Mouse (Mus musculus) forebrain, postnatal 0 days (tissue): ENCODE measurements at regions not wholly inside any gene's neighbourhood (a gene's known extent, or its start where the extent isn't known, plus 50 kb on each side); places are given as distances from the start of the nearest gene placed in this dataset.

Experiments used
- ATAC-seq: fragments of 200-750 bp; cut with Nextera tagmentation; 2 replicates; pipeline ENCODE4 v1.8.0; 2017; ENCODE audit warnings: mild to moderate bottlenecking, moderate library complexity
- DNase-seq: peaks from one replicate; pipeline ENCODE4 v3.0.0-alpha.2; 2015
- H3K27ac ChIP-seq: fragments of 300-500 bp; sonication (generic); 2 replicates; pipeline ENCODE4 v1.5.1; 2014; ENCODE audit warnings: low read depth, mild to moderate bottlenecking, antibody characterized with exemption, low read length, moderate library complexity, mixed read lengths
- H3K27me3 ChIP-seq: fragments of 300-500 bp; sonication (generic); 2 replicates; pipeline ENCODE4 v1.6.1; 2014; ENCODE audit warnings: mild to moderate bottlenecking, low read length, mixed read lengths; ENCODE audit not compliant: insufficient read depth
- H3K36me3 ChIP-seq: fragments of 300-500 bp; sonication (generic); 2 replicates; pipeline ENCODE4 v1.6.1; 2014; ENCODE audit warnings: mild to moderate bottlenecking, moderate library complexity; ENCODE audit not compliant: insufficient read depth
- H3K4me1 ChIP-seq: fragments of 300-500 bp; sonication (generic); 2 replicates; pipeline ENCODE4 v1.6.1; 2014; ENCODE audit warnings: antibody characterized with exemption; ENCODE audit not compliant: insufficient read depth
- H3K4me2 ChIP-seq: fragments of 300-500 bp; sonication (generic); 2 replicates; pipeline ENCODE4 v1.6.1; 2014; ENCODE audit warnings: low read depth, mild to moderate bottlenecking, moderate library complexity
- H3K4me3 ChIP-seq: fragments of 300-500 bp; sonication (generic); 2 replicates; pipeline ENCODE4 v1.5.1; 2014; ENCODE audit warnings: low read depth, low read length, mixed read lengths
- H3K9ac ChIP-seq: fragments of 300-500 bp; sonication (generic); 2 replicates; pipeline ENCODE4 v1.6.1; 2014; ENCODE audit warnings: mild to moderate bottlenecking
- H3K9me3 ChIP-seq: fragments of 300-500 bp; sonication (generic); 2 replicates; pipeline ENCODE4 v1.6.1; 2016; ENCODE audit warnings: low read length
- CTCF ChIP-seq: sonication (generic); IDR thresholded peaks from 2 replicates; pipeline ENCODE4 v1.5.1; 2016; ENCODE audit warnings: antibody characterized with exemption, control low read depth, low read depth
- WGBS: fragments of 180-500 bp; shearing (Covaris S2); extraction: QIAGEN DNeasy Blood & Tissue Kit; methylation state at CpG from one replicate; pipeline ENCODE4 v1.1.7; 2014; 5-methylcytosine and 5-hydroxymethylcytosine counted together

GRCm38 (mm10) chr3:22815842-22816241 is 739.4 kb downstream of the Tbl1xr1 start:
- H3K4me1 ChIP-seq = peaks cover 3% of the 10 kb centered on the region; the same call in 1 of the 2 replicates

GRCm38 (mm10) chr3:22826485-22826884 is 750.0 kb downstream of the Tbl1xr1 start:
- H3K9me3 ChIP-seq = no peaks in the 10 kb centered on the region
- ATAC-seq (no peak), DNase-seq (no peak)
- no peak overlapping the region for H3K27ac ChIP-seq
- no peak overlapping the region for H3K4me2 ChIP-seq
- 90% methylated on average over 4 of the region's 4 CpGs for WGBS
- no peak overlapping the region for H3K9ac ChIP-seq
- no peak overlapping the region for H3K4me3 ChIP-seq
- no peaks in the 10 kb centered on the region for H3K27me3 ChIP-seq
- no peaks in the 10 kb centered on the region for H3K36me3 ChIP-seq
- TF ChIP-seq CTCF = no peak
- H3K4me1 ChIP-seq = no peaks in the 10 kb centered on the region

More at GRCm38 (mm10) chr3:22815842-22816241, 739.4 kb downstream of the Tbl1xr1 start:
- peak; percentile 8 for DNase-seq
- ATAC-seq = no peak
- Histone ChIP-seq H3K4me3 (no peak overlapping the region), H3K4me2 (no peak overlapping the region), H3K27me3 (no peaks in the 10 kb centered on the region), H3K36me3 (no peaks in the 10 kb centered on the region), H3K27ac (no peak overlapping the region), H3K9ac (no peak overlapping the region), H3K9me3 (no peaks in the 10 kb centered on the region)
- WGBS = 12% methylated on average over 2 of the region's 2 CpGs
- no peak for TF ChIP-seq CTCF

DNA sequence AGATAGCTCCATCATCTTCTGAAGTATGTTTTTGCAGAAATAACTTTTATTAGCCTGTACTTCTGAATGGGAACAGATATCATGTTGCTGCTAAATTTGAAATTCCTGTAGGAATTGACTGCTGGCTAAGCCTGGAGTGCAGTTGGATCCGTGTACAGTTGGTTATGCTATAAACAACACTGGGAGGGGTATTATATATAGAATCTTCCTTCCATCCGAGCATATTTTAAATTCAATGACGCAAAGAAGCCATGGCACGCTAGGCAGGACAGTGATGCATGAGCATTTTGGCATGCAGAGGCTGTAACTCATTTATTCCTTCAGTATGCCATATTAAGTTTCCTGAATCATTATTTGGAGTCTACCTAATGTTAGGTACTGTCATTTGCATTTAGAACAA is 762.5 kb downstream of the Tbl1xr1 start:
- ATAC-seq = no peak

GRCm38 (mm10) chr3:22850474-22850873 is 774.0 kb downstream of the Tbl1xr1 start:
- H3K9me3 ChIP-seq = no peaks in the 10 kb centered on the region
- DNase-seq (no peak), ATAC-seq (no peak)
- no peaks in the 10 kb centered on the region for H3K36me3 ChIP-seq
- H3K4me2 ChIP-seq = no peak overlapping the region
- no peak overlapping the region for H3K9ac ChIP-seq
- no peak for TF ChIP-seq CTCF
- H3K4me3 ChIP-seq = no peak overlapping the region
- no peaks in the 10 kb centered on the region for H3K27me3 ChIP-seq
- no peaks in the 10 kb centered on the region for H3K4me1 ChIP-seq
- no peak overlapping the region for H3K27ac ChIP-seq

More for the DNA sequence above, 762.5 kb downstream of the Tbl1xr1 start:
- Histone ChIP-seq H3K27me3 (no peaks in the 10 kb centered on the region), H3K4me1 (no peaks in the 10 kb centered on the region), H3K4me2 (no peak overlapping the region), H3K27ac (no peak overlapping the region), H3K36me3 (no peaks in the 10 kb centered on the region), H3K4me3 (no peak overlapping the region), H3K9ac (no peak overlapping the region), H3K9me3 (no peaks in the 10 kb centered on the region)
- no peak for TF ChIP-seq CTCF
- DNase-seq = no peak
- 75% methylated on average over 4 of the region's 4 CpGs for WGBS

GRCm38 (mm10) chr3:22863595-22863994 is 787.1 kb downstream of the Tbl1xr1 start:
- Histone ChIP-seq H3K27ac (no peak overlapping the region), H3K4me1 (no peaks in the 10 kb centered on the region), H3K36me3 (no peaks in the 10 kb centered on the region), H3K27me3 (no peaks in the 10 kb centered on the region), H3K4me2 (no peak overlapping the region), H3K9me3 (no peaks in the 10 kb centered on the region), H3K9ac (no peak overlapping the region), H3K4me3 (no peak overlapping the region)
- no peak for DNase-seq
- 81% methylated on average over 2 of the region's 2 CpGs for WGBS
- ATAC-seq = no peak
- TF ChIP-seq CTCF = no peak

DNA sequence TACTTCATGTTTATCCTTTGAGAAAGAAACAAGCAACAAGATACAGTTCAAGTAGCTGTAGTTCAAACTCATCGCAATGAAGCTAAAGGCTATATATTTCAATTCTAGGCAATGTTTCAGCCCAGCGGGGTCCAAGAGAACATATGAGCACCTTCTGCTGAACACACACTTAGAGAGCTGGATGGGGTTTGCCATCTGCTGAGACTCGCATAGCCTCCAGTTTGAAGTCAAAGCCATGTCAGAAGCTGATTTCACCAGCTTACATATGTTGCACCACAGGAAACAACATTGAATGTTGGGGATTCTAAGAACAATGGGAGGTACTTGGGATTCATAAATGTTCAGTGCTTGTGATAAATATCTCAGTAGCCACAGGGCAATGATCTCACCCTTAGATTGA is 801.4 kb downstream of the Tbl1xr1 start:
- WGBS = 81% methylated on average over 3 of the region's 3 CpGs
- H3K9ac ChIP-seq = no peak overlapping the region
- H3K36me3 ChIP-seq = no peaks in the 10 kb centered on the region
- H3K27me3 ChIP-seq = no peaks in the 10 kb centered on the region
- no peak overlapping the region for H3K27ac ChIP-seq
- TF ChIP-seq CTCF = no peak
- ATAC-seq (peak; percentile 47; the same call in 1 of the 2 replicates), DNase-seq (peak; percentile 31)
- H3K4me3 ChIP-seq = no peak overlapping the region
- no peaks in the 10 kb centered on the region for H3K4me1 ChIP-seq
- H3K9me3 ChIP-seq = no peaks in the 10 kb centered on the region
- H3K4me2 ChIP-seq = no peak overlapping the region

DNA sequence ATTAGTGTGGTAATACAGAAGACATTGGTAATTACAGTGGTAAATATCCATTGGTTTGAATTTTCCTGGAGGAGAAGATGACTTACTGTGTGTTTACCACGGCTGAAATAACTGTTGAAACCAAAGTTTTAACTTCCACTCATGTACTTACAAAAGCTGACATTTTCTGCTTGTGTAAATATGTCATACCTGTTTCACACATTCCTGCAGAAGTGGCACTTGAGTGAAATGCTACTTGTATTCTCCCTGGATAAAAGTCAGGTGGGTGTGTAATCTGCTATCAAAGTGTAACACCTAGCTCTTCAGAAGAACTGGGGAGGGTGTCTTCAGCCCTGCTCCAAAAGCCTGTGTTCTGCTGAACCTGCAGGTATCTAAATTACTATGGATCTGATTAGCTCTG is 816.3 kb downstream of the Tbl1xr1 start:
- Histone ChIP-seq H3K9ac (no peak overlapping the region), H3K4me3 (no peak overlapping the region), H3K4me1 (no peaks in the 10 kb centered on the region), H3K27ac (no peak overlapping the region), H3K9me3 (no peaks in the 10 kb centered on the region), H3K36me3 (no peaks in the 10 kb centered on the region), H3K27me3 (no peaks in the 10 kb centered on the region), H3K4me2 (no peak overlapping the region)
- 47% methylated on average over 1 of the region's 1 CpGs for WGBS
- ATAC-seq (no peak), DNase-seq (no peak)
- no peak for TF ChIP-seq CTCF

GRCm38 (mm10) chr3:22897651-22898050 is 821.2 kb downstream of the Tbl1xr1 start:
- WGBS = 60% methylated on average over 2 of the region's 2 CpGs
- ATAC-seq = no peak
- H3K9me3 ChIP-seq = no peaks in the 10 kb centered on the region

More at GRCm38 (mm10) chr3:22897651-22898050, 821.2 kb downstream of the Tbl1xr1 start:
- H3K27ac ChIP-seq = no peak overlapping the region
- H3K9ac ChIP-seq = no peak overlapping the region
- no peaks in the 10 kb centered on the region for H3K27me3 ChIP-seq
- no peak overlapping the region for H3K4me3 ChIP-seq
- TF ChIP-seq CTCF = no peak
- no peak overlapping the region for H3K4me2 ChIP-seq
- H3K4me1 ChIP-seq = no peaks in the 10 kb centered on the region
- no peak for DNase-seq
- no peaks in the 10 kb centered on the region for H3K36me3 ChIP-seq
